Mouse (Mus musculus) bone marrow macrophage, adult 2 months (primary cell): ENCODE data around the gene Tcf7. TPM values are rescaled to one million over a fixed set of nuclear protein-coding genes. Genes with fewer than 3 reads are reported as not detected.

ENCODE experiments used
- H3K27ac ChIP-seq: 2 replicates; pipeline ENCODE4 v1.5.1; 2012; ENCODE audit warnings: low read depth, low read length; ENCODE audit not compliant: insufficient read depth
- H3K4me1 ChIP-seq: 2 replicates; pipeline ENCODE4 v1.6.1; 2012; ENCODE audit warnings: low read length; ENCODE audit not compliant: control insufficient read depth, insufficient read depth
- H3K4me3 ChIP-seq: 2 replicates; pipeline ENCODE4 v1.5.1; 2012; ENCODE audit warnings: mild to moderate bottlenecking, low read length, moderate library complexity; ENCODE audit not compliant: insufficient read depth
- CTCF ChIP-seq: IDR thresholded peaks from 2 replicates; pipeline ENCODE4 v1.5.1; 2012; ENCODE audit warnings: low read depth, mild to moderate bottlenecking, low read length, moderate library complexity
- POLR2A ChIP-seq: IDR thresholded peaks from 2 replicates; pipeline ENCODE4 v1.6.1; 2012; ENCODE audit warnings: mild to moderate bottlenecking, low read depth, low read length, borderline replicate concordance
- polyA plus RNA-seq: library from polyadenylated mRNA; stranded (reverse); fragments of >200 nt; gene quantifications from 2 replicates; pipeline ENCODE4 v1.2.4, GENCODE M21; 2012; ENCODE audit not compliant: missing spikeins, insufficient read depth, insufficient read length

The Tcf7 gene
- polyA plus RNA-seq, 1 experiment: not detected

DNA sequence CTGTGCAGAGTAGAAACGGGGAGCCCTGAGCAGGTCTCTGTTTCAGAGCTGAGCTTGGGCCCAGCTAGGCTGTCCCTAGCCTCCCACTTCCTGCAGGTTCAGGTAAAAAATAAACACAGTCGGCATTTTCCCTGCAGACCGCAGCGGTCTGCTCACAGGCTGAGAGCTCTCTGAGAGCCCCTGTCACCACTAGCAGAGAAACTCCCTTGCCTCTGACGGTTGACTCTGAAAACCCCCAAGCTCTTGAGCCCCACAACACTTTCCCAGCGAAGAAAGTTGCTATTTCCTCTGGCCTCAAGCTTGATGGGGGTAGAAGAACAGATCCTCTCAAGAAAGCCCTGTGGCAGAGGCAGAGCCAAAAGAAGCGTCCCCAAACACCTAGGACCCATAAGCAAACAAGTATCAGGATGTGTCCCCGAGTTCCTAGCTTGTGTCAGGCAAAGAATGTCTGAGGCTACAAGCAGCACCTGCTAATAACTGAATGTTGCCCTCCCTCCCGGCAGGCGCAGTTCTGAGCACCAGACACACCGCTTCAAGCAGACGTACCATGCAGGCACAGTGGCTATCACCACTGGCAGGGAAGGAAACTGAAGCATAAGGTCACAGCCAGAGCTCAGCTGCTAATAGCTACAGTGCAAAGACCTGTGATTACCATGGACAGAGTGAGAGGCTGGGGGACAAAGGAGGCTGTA lies 17.1 kb downstream of the Tcf7 start:
- H3K27ac ChIP-seq: no peak overlapping the region
- TF ChIP-seq POLR2A: no peak
- no peak for TF ChIP-seq CTCF
- peaks cover 2% of the 10 kb centered on the region; the same call in 1 of the 2 replicates for H3K4me1 ChIP-seq
- no peak overlapping the region for H3K4me3 ChIP-seq

DNA sequence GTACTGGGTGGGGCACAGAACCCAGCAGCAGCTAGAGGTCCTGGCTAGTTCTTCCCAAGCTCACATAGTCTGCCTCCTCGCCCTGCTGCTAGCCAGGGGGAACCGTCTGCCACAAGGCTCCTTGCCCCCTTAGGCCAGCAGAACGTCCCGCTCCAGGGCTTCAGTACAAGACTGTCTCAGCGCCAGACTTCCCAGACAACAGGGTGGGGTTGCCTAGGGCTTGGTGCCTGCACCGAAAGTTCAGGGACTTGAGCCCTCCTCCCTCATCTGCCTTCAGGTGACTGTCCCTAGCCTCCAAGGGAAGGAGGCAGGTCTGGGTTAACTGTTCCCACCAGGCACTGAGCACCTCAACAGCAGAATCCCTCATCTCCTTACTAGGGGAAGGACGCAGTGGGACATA lies 17.9 kb downstream of the Tcf7 start:
- Histone ChIP-seq H3K4me1 (peaks cover 2% of the 10 kb centered on the region; the same call in 1 of the 2 replicates), H3K27ac (no peak overlapping the region), H3K4me3 (no peak overlapping the region)
- TF ChIP-seq POLR2A: no peak
- TF ChIP-seq CTCF: no peak

DNA sequence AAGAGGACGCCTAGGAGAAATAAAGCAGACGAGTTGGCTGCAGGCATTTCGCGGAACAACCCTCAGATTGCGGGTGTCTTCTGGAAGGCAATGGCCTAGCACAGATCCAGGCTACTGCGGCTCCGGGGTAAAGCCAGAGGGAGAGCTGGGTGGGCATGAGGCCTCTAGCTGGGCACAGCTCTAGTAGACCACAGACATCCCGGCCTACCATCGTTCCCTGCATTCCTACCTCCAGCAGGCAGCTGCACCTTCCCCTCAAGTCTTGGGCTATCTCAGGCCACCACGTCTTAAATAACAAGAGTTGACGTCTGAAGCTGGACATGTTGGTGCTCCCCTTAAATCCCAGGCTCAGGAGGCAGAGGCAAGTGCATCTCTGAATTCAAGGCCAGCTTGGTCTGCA lies 20.5 kb downstream of the Tcf7 start:
- H3K4me3 ChIP-seq: no peak overlapping the region
- H3K4me1 ChIP-seq: peaks cover 2% of the 10 kb centered on the region; the same call in 1 of the 2 replicates
- no peak overlapping the region for H3K27ac ChIP-seq
- TF ChIP-seq CTCF (no peak), POLR2A (no peak)

DNA sequence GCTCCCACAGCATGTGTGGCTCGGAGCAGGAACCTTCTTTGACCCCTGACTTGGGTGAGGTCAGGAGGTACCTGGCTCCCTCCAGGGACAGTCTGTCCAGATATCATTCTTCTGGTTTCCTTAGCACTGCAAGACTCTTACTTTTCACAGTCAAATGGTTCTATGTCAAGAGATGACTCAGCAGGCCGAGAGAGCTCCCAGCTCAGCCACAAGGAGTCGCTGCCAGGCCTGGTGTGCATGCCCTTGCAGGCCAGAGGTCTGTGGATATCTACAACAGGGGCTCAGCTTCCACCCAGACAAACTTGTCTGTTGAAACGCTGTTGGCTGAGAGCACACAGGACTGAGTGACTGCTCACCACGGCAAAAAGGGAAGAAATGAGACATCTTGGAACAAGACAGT lies 20.9 kb downstream of the Tcf7 start:
- Histone ChIP-seq H3K4me3 (no peak overlapping the region), H3K4me1 (peaks cover 2% of the 10 kb centered on the region; the same call in 1 of the 2 replicates), H3K27ac (no peak overlapping the region)
- TF ChIP-seq CTCF (peak; percentile 30; the same call in 1 of the 2 replicates), POLR2A (no peak)

DNA sequence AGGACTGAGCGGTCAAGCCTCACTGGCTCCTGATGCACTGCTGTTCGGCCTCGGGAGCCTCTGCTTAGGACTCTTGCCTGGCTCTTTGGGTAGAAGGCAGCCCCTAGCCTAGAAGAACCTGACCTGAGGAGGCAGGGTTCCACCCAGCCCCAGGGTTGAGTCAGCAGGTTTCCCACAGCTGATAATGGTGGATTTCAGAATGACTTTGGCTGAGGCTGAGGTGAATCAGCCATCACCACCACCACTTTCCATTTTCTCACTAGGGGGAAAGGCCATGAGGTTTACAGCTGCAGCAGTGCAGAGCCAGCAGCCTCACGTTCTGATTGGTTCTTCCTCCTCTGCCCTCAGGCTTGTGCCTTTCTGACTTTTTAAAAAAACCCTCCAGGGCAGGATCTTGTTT lies 21.9 kb downstream of the Tcf7 start:
- no peak overlapping the region for H3K4me3 ChIP-seq
- H3K27ac ChIP-seq: no peak overlapping the region
- TF ChIP-seq CTCF: no peak
- no peak for TF ChIP-seq POLR2A
- peaks cover 2% of the 10 kb centered on the region; the same call in 1 of the 2 replicates for H3K4me1 ChIP-seq

DNA sequence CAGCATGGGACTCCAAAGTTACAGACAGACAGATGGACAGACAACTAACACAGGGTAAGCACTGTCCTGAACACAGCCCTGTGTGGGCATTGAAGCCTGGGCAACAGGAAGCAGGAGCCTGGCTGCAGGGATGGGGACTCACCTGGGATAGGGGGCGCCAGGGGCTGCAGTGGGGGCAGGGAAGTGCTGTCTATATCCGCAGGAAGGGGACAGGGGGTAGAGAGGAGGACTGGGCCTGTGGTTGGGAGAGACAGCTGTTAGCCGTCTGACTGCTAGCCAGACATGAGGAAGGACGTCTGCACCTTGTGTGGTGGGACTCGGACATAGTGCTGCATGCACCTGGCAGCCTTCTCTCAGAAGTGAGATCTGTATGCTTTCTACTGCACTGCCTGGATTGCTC lies 24.1 kb downstream of the Tcf7 start:
- no peak for TF ChIP-seq CTCF
- no peak for TF ChIP-seq POLR2A
- Histone ChIP-seq H3K27ac (no peak overlapping the region), H3K4me3 (no peak overlapping the region), H3K4me1 (peaks cover 2% of the 10 kb centered on the region; the same call in 1 of the 2 replicates)

DNA sequence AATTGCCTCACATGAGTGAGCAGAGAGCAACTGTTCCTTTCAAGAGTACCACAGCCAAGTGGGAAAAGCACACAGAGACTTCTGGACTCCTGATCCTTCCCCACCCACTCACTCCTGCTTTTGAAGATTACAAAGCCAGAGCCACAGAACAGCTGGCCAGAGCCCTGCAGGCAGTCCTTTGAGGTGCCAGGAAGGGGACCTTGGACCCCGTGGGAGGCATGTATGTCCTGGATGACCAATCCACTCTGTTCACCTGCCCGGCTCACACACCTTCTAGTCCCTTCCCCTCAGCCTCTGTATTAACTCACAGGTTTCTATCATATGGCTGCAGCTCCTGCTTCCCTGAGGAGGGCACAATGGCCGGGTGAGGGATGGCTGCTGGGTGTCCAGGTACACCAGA lies 25.4 kb downstream of the Tcf7 start:
- Histone ChIP-seq H3K27ac (no peak overlapping the region), H3K4me1 (peaks cover 2% of the 10 kb centered on the region; the same call in 1 of the 2 replicates), H3K4me3 (no peak overlapping the region)
- TF ChIP-seq POLR2A (no peak), CTCF (no peak)

DNA sequence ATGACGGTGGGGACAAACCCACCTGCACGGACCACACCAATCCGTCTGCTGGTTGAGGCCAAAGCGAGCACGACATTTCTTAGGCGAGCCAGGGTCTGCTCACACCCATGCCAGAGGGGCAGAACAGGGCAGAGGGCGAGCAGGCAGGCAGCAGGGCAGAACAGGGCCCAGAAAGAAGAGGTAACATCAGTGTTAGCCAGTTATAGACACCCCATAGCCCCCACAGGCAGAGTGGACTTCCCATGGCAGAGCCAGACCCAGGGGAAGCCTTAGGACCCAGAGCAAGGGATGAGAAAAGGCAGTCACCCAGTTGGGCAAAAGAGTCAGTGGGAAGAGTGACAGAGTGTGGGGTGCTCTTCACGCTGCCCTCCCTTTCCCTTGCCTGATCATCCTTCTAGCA lies 27.7 kb downstream of the Tcf7 start:
- no peak overlapping the region for H3K27ac ChIP-seq
- TF ChIP-seq CTCF (no peak), POLR2A (no peak)
- H3K4me1 ChIP-seq: no peaks in the 10 kb centered on the region
- no peak overlapping the region for H3K4me3 ChIP-seq

DNA sequence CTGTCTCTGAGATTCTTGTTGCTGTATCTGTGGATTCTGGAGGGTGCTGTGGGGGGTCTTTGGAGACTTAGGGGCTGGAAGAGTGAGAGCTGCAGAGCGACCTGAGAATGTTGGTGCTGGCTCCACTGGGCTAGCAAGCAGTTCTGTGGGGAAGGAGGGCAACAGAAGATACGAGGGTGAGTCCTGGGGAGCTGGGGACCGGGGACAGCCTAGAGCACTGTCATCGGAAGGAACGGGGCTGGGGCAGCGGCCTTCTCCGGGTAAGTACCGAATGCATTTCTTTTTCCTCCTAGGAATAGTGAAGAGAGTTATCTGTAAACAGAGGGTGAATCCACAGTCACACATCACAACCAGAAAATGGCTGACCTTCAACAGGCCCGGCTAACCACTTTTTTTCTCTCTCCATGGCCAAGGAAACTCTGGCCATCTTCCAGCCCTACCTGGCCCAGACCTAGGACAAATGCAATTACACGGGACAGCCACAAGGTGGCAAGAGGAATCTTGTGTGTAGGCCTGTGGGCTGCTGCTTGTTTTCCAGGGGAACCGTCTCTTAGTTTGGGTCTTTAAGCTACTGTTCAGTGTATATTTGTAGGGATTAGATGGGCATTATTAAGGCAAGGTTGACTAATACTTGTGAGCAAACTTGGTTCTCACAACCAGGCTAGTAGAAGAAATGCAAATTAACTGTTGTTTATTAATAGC lies 29.0 kb downstream of the Tcf7 start:
- Histone ChIP-seq H3K27ac (no peak overlapping the region), H3K4me3 (no peak overlapping the region), H3K4me1 (no peaks in the 10 kb centered on the region)
- peak; percentile 62 for TF ChIP-seq CTCF
- TF ChIP-seq POLR2A: no peak

DNA sequence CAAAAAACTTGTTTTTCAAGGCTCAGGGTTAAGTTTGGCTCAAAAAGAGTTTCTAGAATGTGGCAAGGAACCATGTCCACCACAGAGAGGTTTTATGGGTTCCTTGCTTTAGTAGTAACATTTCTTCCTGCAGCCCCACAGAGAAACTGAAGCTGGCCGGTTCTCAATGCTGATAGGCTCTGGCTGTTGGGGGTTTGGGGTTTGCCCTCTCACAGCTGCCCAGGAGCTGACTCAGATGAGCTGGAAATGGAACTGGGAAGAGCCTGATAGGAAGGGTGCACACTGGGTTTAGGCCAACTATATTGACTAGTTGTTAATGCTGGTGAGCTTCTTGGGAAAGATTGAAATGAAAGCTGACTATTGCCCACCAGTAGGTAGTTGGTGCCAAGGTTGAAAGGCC lies 30.1 kb downstream of the Tcf7 start:
- Histone ChIP-seq H3K27ac (no peak overlapping the region), H3K4me1 (no peaks in the 10 kb centered on the region), H3K4me3 (no peak overlapping the region)
- TF ChIP-seq CTCF (no peak), POLR2A (no peak)

DNA sequence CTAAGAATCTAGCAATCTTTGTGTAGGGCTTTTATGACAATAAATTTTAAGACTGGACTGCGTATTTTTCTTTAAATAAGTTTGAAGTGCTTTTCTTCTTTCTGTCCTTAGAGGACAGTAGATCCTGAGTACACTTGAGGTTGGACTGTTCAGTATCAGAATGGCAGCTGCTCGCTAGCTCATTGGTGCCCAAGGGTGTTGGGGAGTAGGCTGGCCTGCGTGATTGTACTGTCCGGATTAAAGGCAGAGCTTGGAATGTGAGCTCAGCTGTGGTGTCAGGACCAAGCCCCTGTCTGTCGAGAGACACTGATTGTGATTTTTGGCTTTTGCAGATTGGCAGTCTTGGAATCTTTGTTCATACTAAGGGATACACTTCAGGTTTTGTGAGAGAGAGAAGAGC lies 31.0 kb downstream of the Tcf7 start:
- Histone ChIP-seq H3K4me1 (no peaks in the 10 kb centered on the region), H3K4me3 (no peak overlapping the region), H3K27ac (no peak overlapping the region)
- no peak for TF ChIP-seq POLR2A
- no peak for TF ChIP-seq CTCF
